Mouse (Mus musculus) stomach, embryonic 16.5 days (tissue): ENCODE results near the gene Apol7a. TPM values are rescaled to one million over a fixed set of nuclear protein-coding genes. Genes with fewer than 3 reads are reported as not detected.

Experiments used
- ATAC-seq: fragments of 200-750 bp; cut with Nextera tagmentation; 2 replicates; pipeline ENCODE4 v1.8.0; 2017; ENCODE audit warnings: moderate number of reproducible peaks, moderate TSS enrichment; ENCODE audit not compliant: insufficient read depth, low FRiP score
- H3K27ac ChIP-seq: fragments of 300-500 bp; sonication (generic); 2 replicates; pipeline ENCODE4 v1.5.1; 2014; ENCODE audit warnings: low read length
- H3K27me3 ChIP-seq: fragments of 300-500 bp; sonication (generic); 2 replicates; pipeline ENCODE4 v1.6.1; 2014; ENCODE audit warnings: low read length, control low read depth, mixed read lengths; ENCODE audit not compliant: control insufficient read depth, insufficient read depth
- H3K36me3 ChIP-seq: fragments of 300-500 bp; sonication (generic); 2 replicates; pipeline ENCODE4 v1.6.1; 2014; ENCODE audit warnings: low read length; ENCODE audit not compliant: control insufficient read depth, insufficient read depth
- H3K4me1 ChIP-seq: fragments of 300-500 bp; sonication (generic); 2 replicates; pipeline ENCODE4 v1.6.1; 2014; ENCODE audit warnings: low read length, control low read depth, mixed read lengths; ENCODE audit not compliant: control insufficient read depth, insufficient read depth
- H3K4me2 ChIP-seq: fragments of 300-500 bp; sonication (generic); 2 replicates; pipeline ENCODE4 v1.6.1; 2014; ENCODE audit warnings: low read depth, low read length, mixed read lengths
- H3K4me3 ChIP-seq: fragments of 300-500 bp; sonication (generic); replicated peaks from 2 replicates; pipeline ENCODE4 v1.5.1; 2014; ENCODE audit warnings: mild to moderate bottlenecking, low read length
- H3K9ac ChIP-seq: fragments of 300-500 bp; sonication (generic); 2 replicates; pipeline ENCODE4 v1.6.1; 2014; ENCODE audit warnings: low read length
- H3K9me3 ChIP-seq: fragments of 300-500 bp; sonication (generic); replicated peaks from 2 replicates; pipeline ENCODE4 v1.6.1; 2016; ENCODE audit warnings: low read length, control low read depth; ENCODE audit not compliant: control insufficient read depth
- WGBS: fragments of 180-500 bp; shearing (Covaris S2); extraction: QIAGEN DNeasy Blood & Tissue Kit; methylation state at CpG from one replicate; pipeline ENCODE4 v1.1.7; 2014; 5-methylcytosine and 5-hydroxymethylcytosine counted together
- polyA plus RNA-seq: library from polyadenylated mRNA; unstranded; fragments of >200 nt; fragmentation: Nextera tagmentation; extraction: Ambion mirVana; gene quantifications from 2 replicates; pipeline ENCODE4 v1.2.1, GENCODE M21; 2015

Gene Apol7a
- polyA plus RNA-seq, 1 experiment from 2014 or later = 9.0 TPM

GRCm38 (mm10) chr15:77344127-77345125 lies 54.5 kb downstream of the Apol7a start:
- Histone ChIP-seq H3K4me1 (peaks cover 23% of the 10 kb centered on the region), H3K4me2 (peak overlapping the region; percentile 53), H3K9me3 (no peaks in the 10 kb centered on the region), H3K27me3 (no peaks in the 10 kb centered on the region), H3K4me3 (peak overlapping the region; percentile 28), H3K36me3 (no peaks in the 10 kb centered on the region), H3K27ac (peak overlapping the region; percentile 91), H3K9ac (peak overlapping the region; percentile 68)
- ATAC-seq = peak; percentile 61; the same call in 1 of the 2 replicates
- WGBS = 28% methylated on average over 17 of the region's 17 CpGs

- Histone ChIP-seq H3K4me3 (peak overlapping the region; percentile 28), H3K4me1 (peaks cover 27% of the 10 kb centered on the region), H3K27ac (peak overlapping the region; percentile 91), H3K36me3 (no peaks in the 10 kb centered on the region), H3K4me2 (peak overlapping the region; percentile 53), H3K9me3 (no peaks in the 10 kb centered on the region), H3K27me3 (no peaks in the 10 kb centered on the region), H3K9ac (peak overlapping the region; percentile 68)
- WGBS = 4% methylated on average over 13 of the region's 13 CpGs
- peak; percentile 75 for ATAC-seq
Measured at GRCm38 (mm10) chr15:77343527-77344091, 55.3 kb downstream of the Apol7a start.

GRCm38 (mm10) chr15:77342962-77343526 lies 55.9 kb downstream of the Apol7a start:
- WGBS = 31% methylated on average over 18 of the region's 18 CpGs
- Histone ChIP-seq H3K4me2 (peak overlapping the region; percentile 53), H3K4me1 (peaks cover 28% of the 10 kb centered on the region), H3K27me3 (no peaks in the 10 kb centered on the region), H3K4me3 (peak overlapping the region; percentile 28), H3K9ac (peak overlapping the region; percentile 68), H3K36me3 (no peaks in the 10 kb centered on the region), H3K27ac (peak overlapping the region; percentile 91), H3K9me3 (no peaks in the 10 kb centered on the region)
- ATAC-seq = no peak

- Histone ChIP-seq H3K9ac (no peak overlapping the region), H3K4me3 (no peak overlapping the region), H3K36me3 (no peaks in the 10 kb centered on the region), H3K27me3 (no peaks in the 10 kb centered on the region), H3K4me1 (peaks cover 30% of the 10 kb centered on the region), H3K4me2 (no peak overlapping the region), H3K9me3 (no peaks in the 10 kb centered on the region), H3K27ac (no peak overlapping the region; the same call in 1 of the 2 replicates)
- 89% methylated on average over 6 of the region's 6 CpGs for WGBS
- ATAC-seq = no peak
Measured at GRCm38 (mm10) chr15:77342005-77342404, 56.9 kb downstream of the Apol7a start.

- no peaks in the 10 kb centered on the region for H3K27me3 ChIP-seq
Measured at GRCm38 (mm10) chr15:77340581-77340980, 58.3 kb downstream of the Apol7a start.

GRCm38 (mm10) chr15:77338924-77339429 lies 59.9 kb downstream of the Apol7a start:
- Histone ChIP-seq H3K27ac (peak overlapping the region; percentile 84), H3K4me1 (peaks cover 32% of the 10 kb centered on the region), H3K9me3 (no peaks in the 10 kb centered on the region), H3K4me3 (no peak overlapping the region), H3K4me2 (no peak overlapping the region), H3K27me3 (no peaks in the 10 kb centered on the region), H3K36me3 (no peaks in the 10 kb centered on the region), H3K9ac (no peak overlapping the region)
- no peak for ATAC-seq
- 32% methylated on average over 8 of the region's 8 CpGs for WGBS

More at GRCm38 (mm10) chr15:77340581-77340980, 58.3 kb downstream of the Apol7a start:
- peaks cover 39% of the 10 kb centered on the region for H3K4me1 ChIP-seq
- H3K9ac ChIP-seq = no peak overlapping the region
- no peaks in the 10 kb centered on the region for H3K36me3 ChIP-seq
- no peak overlapping the region for H3K27ac ChIP-seq
- no peak overlapping the region for H3K4me3 ChIP-seq
- H3K9me3 ChIP-seq = no peaks in the 10 kb centered on the region
- no peak overlapping the region for H3K4me2 ChIP-seq
- no peak for ATAC-seq

- H3K36me3 ChIP-seq = no peaks in the 10 kb centered on the region
Measured at GRCm38 (mm10) chr15:77338451-77338850, 60.5 kb downstream of the Apol7a start.

More at GRCm38 (mm10) chr15:77338451-77338850, 60.5 kb downstream of the Apol7a start:
- H3K4me1 ChIP-seq = peaks cover 27% of the 10 kb centered on the region
- ATAC-seq = peak; percentile 78
- WGBS = 55% methylated on average over 7 of the region's 7 CpGs
- peak overlapping the region; percentile 21; the same call in 1 of the 2 replicates for H3K4me2 ChIP-seq
- no peak overlapping the region for H3K4me3 ChIP-seq
- H3K9ac ChIP-seq = peak overlapping the region; percentile 46; the same call in 1 of the 2 replicates
- H3K9me3 ChIP-seq = no peaks in the 10 kb centered on the region
- no peaks in the 10 kb centered on the region for H3K27me3 ChIP-seq
- peak overlapping the region; percentile 86 for H3K27ac ChIP-seq
